Mouse (Mus musculus) CD4-positive helper T cell, adult 2 months (primary cell): Measurements from ENCODE around the gene Pgd.
"Not testable (repeated sequence)": the region's sequence is repeated elsewhere in the genome, so short reads cannot be mapped to it uniquely, and the experiment has no call there.

Experiments
- DNase-seq: peaks from one replicate; pipeline ENCODE4 v3.0.0-alpha.2; 2012; ENCODE audit warnings: low read depth, missing footprints, low spot score

The Pgd gene

GRCm38 (mm10) chr4:149166215-149166946, at the start of gene Pgd:
Pgd (minus strand) TSS chr4:149166771.
- DNase-seq, result peak; percentile 96

- DNase-seq, result peak; percentile 29
These were observed 49.4 kb upstream of the Pgd start for GRCm38 (mm10) chr4:149215982-149216381.

GRCm38 (mm10) chr4:149215397-149215796, 48.8 kb upstream of the Pgd start:
- no peak for DNase-seq

GRCm38 (mm10) chr4:149214468-149214867, 47.9 kb upstream of the Pgd start:
- not testable (repeated sequence) for DNase-seq

- no peak for DNase-seq
These were observed 46.9 kb upstream of the Pgd start for GRCm38 (mm10) chr4:149213466-149213865.

GRCm38 (mm10) chr4:149211441-149211840, 44.9 kb upstream of the Pgd start:
- not testable (repeated sequence) for DNase-seq

GRCm38 (mm10) chr4:149202467-149202866, 35.9 kb upstream of the Pgd start:
- no peak for DNase-seq

GRCm38 (mm10) chr4:149201110-149201509, 34.5 kb upstream of the Pgd start:
- DNase-seq, result no peak

GRCm38 (mm10) chr4:149197180-149197579, 30.6 kb upstream of the Pgd start:
- DNase-seq, result no peak

GRCm38 (mm10) chr4:149191103-149191502, 24.5 kb upstream of the Pgd start:
- no peak for DNase-seq

- DNase-seq, result no peak
These were observed 22.0 kb upstream of the Pgd start for GRCm38 (mm10) chr4:149188563-149188962.

- peak; percentile 42 for DNase-seq
These were observed 16.2 kb upstream of the Pgd start for GRCm38 (mm10) chr4:149182755-149183154.

- DNase-seq, result no peak
These were observed 15.6 kb upstream of the Pgd start for GRCm38 (mm10) chr4:149182192-149182591.

GRCm38 (mm10) chr4:149179573-149179972, 13.0 kb upstream of the Pgd start:
- DNase-seq, result no peak

- DNase-seq, result no peak
These were observed 12.6 kb upstream of the Pgd start for GRCm38 (mm10) chr4:149179160-149179559.

GRCm38 (mm10) chr4:149178328-149178727, 11.8 kb upstream of the Pgd start:
- DNase-seq, result no peak

GRCm38 (mm10) chr4:149177046-149177445, 10.5 kb upstream of the Pgd start:
- DNase-seq, result no peak

- DNase-seq, result no peak
These were observed 10.1 kb upstream of the Pgd start for GRCm38 (mm10) chr4:149176645-149177044.

GRCm38 (mm10) chr4:149173661-149174060, 7.1 kb upstream of the Pgd start:
- no peak for DNase-seq

- no peak for DNase-seq
These were observed 6.1 kb upstream of the Pgd start for GRCm38 (mm10) chr4:149172666-149173065.

GRCm38 (mm10) chr4:149172083-149172482, 5.5 kb upstream of the Pgd start:
- no peak for DNase-seq

GRCm38 (mm10) chr4:149171581-149171981, 5.0 kb upstream of the Pgd start:
- DNase-seq, result no peak

GRCm38 (mm10) chr4:149170394-149170931, 3.9 kb upstream of the Pgd start:
- no peak for DNase-seq
